Mouse (Mus musculus) right cerebral cortex, adult 18-20 months (tissue): ENCODE results near the gene Ms4a7.
"Not testable (repeated sequence)": the region's sequence is repeated elsewhere in the genome, so short reads cannot be mapped to it uniquely, and the experiment has no call there.

Experiments
- DNase-seq: peaks from one replicate; pipeline ENCODE4 v3.0.0; 2022; ENCODE audit warnings: mixed read lengths

Gene Ms4a7

DNA sequence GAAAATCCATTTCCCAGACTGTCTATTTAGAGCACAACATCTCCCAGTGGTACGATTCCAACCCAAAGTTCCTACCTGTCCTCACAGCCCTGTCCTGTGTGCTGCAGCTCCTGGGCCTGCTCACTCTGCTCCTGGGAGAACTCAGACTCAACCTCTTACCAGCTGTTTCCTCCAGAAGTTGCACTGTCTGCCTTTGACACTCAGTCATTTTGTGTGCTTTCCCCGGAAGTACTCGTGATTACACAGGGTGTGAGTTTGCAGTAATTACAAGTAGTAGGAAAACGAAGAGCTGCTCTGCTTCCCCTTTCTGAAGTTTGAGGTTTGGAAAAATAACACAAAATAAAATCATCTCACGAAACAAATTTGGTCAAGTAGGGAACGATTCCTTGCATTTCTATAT is at the start of gene Ms4a7:
Gene Ms4a7 (minus strand): TSS at position 215 of the 400 bp plus-strand sequence.
- no peak for DNase-seq

DNA sequence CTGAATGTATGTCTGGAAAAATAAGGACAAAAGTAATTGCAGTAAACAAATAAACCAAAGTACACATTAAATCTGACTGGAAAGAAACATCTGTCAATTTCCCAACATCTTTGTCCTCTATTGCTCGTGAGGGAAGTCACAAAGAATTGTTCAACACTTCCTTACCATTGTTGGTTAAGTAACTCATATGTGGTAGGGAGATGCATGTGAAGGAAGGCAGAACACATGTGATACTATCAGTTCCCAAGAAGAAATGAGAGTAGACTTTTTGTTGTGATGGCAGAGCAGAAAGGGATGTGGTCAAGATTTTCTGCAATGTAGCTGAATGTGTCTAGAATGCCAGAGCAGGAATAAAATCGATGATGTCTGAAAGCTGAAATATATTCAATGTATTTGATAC is 40.5 kb upstream of the Ms4a7 start:
- no peak for DNase-seq

DNA sequence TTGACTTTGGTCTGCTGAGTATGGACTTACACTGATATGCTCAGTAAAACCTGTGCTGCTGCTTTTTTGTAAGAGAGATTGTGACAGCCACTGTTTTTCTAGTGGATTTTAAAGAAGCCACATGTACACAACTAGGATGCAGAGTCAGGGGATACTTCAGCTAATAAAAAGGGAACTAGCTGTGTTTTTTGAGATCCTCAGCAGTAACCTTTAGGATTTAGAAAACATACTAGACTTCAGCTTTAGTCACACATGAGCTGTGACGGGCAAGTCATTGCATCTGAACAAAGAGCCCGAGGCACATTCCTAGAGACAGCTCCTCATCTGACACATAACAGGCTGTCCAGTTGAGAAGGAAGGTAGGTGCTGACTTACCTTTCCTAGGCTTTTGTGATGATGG is 39.3 kb upstream of the Ms4a7 start, which contains the start of gene Ms4a4a:
Gene Ms4a4a (plus strand): TSS at position 251 of the 400 bp plus-strand sequence.
- no peak for DNase-seq

DNA sequence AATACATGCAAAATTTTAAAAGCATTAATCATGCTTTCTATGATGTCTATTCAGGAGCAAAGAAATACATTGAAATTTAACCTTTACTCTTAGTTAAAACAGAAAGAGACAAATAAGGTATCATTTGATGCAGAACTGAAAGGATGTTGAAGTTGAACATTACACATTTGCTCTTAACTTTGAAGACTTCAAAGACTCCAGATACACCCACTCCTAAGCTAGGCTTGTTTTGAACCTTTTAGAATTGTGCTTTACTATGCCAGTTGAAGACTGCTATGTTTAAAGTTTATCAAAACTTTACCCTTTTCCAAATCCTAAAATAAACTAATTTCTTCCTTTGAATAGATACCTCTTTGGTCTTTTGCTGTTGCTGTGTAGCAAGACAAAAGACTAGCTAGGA is 35.2 kb upstream of the Ms4a7 start:
- no peak for DNase-seq

DNA sequence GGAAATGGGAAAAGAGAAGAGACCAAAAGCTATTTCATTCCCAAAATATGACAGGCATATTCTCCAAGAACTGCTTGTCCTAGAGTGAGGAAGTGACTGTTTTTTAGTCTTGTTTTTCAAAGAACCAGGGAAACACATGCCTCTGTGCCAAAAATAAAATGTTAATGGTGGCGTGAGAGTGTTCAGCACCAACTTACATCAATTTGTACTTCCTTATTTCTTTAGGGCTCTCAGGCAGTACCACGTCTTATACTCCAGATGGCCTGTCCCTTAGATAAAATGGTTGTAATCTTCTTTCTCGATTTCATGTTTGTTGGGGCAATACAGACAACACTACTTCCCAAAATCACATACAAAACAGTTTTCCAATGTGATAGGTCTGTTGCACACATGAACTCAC is 32.4 kb upstream of the Ms4a7 start:
- DNase-seq = no peak

DNA sequence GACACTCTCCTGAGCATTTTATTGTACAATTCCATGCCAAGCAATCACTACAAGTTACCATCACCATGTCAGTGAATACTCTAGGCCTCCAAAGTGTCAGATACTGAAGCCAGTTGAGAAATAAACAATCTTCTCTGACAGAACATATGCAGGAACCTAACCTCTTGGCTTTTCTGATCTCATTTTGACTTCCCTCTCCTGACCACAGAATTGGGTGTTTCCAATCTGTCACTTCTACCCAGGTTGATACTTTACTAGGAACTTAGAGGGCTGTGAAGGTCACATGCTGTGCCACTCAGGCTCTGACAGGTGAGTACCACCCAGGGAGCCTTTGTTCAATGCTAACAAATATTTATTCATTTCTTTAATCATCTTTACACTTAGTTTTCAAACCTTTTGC is 26.1 kb upstream of the Ms4a7 start:
- no peak for DNase-seq

DNA sequence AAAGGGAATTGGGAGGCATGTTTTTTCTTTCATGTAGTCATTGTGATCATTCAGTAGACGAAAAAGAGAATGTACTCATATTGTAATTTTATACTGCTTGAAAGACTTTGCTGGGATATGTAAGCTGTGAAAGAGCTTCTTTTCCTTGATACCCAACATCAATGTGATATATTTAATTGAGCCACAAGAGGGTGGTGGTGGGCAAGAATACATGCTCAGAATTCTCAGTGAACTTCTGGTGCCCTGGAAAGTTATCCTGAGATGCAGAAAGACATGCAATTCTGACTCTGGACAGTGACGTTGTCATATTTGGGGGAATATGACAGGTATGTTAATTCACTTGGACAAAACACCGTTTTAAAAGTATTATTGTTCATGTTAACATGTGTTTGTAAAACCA is 24.2 kb upstream of the Ms4a7 start:
- DNase-seq = no peak

DNA sequence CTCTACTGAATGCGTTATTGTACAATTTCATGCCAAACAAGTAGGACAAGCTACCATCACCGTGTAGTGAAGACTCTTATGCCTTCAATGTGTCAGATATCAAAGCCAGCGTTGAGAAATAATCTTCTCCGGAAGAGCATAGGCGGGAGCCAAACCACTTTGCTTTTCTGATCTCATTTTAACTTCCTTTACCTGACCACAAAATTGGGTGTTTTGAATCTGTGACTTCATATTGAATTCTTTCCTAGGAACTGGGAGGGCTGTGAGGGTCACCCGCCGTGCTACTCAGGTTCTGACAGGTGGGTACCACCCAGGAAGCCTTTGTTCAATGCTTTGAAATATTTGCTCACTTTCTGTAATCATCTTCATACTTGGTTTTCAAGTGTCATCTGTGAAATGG is 19.8 kb upstream of the Ms4a7 start:
- no peak for DNase-seq

DNA sequence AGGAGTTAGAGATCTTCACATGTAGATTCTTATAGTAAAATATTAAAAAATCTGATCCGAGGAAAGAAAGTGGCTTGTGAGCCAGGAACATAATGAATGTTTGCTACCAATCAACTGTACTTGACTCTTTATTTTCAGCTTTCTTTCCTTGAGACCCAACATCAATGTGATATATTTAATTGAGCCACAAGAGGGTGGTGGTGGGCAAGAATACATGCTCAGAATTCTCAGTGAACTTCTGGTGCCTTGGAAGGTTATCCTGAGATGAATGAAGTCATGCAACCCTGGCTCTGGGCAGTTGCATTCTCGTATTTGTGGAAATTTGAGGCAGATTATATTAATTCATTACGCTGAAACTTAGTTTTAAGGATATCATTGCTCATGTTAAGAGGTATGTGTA is 15.9 kb upstream of the Ms4a7 start:
- DNase-seq = no peak

DNA sequence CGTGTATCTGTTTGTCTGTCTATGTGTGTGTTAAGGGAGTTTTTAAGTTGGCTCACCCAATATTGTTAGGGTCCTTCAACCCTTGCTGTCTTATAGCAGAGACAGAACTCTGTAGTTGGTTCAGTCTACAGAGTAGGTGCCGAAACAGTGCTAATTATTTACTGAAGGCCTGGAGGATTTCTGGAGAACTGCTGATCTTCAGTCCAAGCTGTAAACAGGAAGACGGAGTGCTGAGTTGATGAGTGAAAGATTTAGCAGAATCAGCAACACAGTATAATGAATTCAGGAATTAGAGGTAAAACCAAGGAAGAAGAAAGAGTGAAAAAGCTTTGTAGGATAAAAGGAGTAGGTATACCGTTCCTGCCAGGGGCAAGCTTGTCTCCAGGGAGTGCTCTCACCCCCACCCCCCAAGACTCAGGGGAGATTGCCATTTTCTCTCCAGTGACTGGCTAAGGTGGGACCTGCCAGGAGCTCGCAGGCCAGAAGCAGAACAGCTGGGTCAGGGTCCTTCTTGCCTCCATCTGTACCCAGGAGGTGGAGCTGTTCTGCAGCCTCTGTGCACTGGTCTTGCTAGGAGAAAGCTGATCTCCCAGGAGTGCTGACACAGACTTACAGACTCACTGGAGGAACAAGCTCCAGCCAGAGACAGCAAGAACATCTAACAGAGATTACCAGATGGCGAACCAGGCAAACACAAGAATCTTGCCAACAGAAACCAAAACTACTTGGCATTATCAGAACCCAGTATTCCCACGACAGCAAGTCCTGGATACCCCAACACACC is 13.9 kb upstream of the Ms4a7 start:
- DNase-seq = peak; percentile 4

DNA sequence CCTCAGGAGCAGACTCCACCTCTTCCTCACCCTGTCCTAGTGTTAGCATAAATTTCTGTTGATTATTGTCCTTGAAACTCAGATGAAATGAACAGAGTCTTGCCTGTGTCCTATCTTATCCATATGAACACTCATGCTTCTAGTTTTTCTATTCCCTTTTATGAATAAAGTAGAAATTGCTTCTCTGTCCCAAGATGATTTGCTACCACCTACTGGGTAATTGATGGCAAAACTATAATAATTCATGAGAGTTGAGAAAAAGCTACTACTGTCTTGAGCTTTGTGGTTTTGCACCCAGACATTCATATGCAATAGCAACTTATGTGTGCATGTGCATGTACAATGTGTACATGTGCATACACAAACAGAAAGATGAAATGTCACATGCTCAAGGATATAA is 8.0 kb upstream of the Ms4a7 start:
- DNase-seq = no peak

DNA sequence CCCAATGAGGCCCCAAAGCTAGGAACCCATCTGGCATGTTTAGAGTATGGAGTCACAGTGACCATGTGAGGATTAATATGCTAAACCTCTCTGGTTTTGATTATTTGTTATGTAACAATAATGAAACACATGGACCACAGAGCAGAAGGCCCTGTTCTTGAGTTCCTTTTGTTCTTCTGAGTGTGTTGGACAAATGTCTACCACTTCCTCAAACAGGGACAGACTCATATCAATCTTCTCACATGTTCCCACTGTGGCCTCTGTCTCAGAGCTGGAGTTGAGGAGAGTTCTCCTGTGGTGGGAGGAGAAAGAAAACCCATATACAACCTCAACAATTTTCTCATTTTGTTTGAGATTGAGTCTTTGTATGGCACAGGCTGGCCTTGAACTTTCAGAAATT is 7.2 kb upstream of the Ms4a7 start:
- no peak for DNase-seq

DNA sequence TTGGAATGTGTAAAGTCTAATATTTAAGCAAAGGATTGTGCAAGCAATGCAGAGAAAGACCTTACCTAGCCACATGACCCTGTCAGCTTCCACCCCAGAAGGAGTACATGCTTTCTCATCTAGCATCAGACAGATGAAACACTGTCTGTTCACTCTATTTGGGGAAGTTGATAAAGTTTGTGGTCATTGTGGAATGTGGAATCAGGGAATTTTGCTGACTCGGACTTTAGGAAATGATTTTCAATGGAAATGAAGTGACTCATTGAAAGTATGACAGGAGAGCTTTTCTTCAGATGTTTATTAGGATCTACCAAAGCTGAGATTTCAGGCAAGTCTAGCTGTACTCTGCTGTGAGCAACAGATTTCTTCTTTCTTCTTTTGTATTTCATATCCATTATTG is 14.8 kb downstream of the Ms4a7 start:
- DNase-seq = no peak

DNA sequence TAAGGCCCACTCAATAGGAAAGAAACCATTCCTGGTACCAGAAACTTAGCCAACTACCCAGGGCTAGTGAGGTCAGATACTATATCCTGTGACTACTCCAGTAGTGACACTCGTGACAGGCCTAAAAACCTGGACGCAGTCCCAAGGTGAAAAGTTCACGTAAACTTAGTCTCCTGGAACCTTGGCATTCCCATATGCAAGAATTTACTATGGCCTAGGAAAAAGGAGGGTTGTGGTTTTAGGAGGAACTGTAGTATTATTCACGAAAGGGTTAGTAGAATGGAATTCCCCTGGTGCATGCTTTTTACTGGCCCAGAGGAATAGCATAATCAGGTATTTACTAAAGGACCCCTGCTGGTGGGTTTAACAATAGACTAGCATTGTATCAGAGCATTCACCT is 19.2 kb downstream of the Ms4a7 start:
- no peak for DNase-seq

DNA sequence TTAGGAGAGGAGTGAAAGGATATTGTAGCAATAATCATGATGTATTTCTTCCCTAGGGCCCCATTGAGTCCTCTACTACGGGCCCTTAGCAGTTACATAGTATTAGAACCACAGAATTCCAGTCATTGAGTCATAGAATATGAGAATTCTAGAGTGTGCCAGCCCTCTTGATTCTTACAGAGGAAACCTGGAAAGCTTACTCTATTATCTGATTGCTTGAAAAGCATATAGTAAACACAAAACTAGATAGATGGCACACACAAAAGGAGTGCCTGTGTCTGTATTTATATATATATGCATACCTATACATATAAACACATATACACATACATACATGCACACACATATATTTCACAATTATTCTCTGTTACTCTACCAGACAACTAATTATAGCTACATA is 21.6 kb downstream of the Ms4a7 start, which contains the start of gene Ms4a14:
Gene Ms4a14 (minus strand): TSS at position 101 of the 400 bp plus-strand sequence.
- DNase-seq = no peak

DNA sequence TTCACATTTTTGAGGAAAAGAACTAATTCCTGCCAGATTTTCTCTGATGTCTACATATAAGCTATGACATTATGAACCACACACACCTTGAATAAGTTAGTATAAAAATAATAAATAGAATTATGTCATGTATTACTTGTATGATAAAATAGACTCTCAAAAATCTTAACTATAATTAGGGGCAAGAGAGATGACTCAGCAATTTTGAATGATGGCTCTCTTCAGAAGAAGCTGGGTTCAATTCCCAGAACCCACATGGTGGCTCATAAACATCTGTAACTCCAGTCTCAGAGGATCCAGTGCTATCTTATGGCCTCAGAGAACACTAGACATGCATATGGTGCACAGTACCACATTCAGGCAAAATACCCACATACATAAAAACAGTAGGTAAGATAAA is 27.1 kb downstream of the Ms4a7 start:
- no peak for DNase-seq

DNA sequence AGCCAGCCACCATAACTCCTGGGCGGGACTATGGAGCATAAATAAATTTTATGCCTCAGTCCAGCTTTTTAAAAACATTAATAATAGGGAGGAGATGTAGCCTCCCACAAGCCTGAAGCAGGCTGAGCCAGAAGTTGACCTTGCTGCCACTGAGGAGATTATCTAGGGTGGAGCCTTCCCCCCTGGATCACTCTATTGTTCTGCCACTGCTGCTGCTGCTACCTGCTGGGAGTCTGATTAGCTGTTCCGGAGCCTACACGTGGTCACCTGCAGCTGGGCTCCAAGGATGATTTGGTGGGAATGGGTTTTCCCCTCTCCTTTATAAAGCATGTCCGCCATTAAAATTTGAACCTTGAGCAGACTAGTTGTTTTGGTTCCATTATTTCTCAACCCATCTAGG is 36.4 kb downstream of the Ms4a7 start:
- not testable (repeated sequence) for DNase-seq

DNA sequence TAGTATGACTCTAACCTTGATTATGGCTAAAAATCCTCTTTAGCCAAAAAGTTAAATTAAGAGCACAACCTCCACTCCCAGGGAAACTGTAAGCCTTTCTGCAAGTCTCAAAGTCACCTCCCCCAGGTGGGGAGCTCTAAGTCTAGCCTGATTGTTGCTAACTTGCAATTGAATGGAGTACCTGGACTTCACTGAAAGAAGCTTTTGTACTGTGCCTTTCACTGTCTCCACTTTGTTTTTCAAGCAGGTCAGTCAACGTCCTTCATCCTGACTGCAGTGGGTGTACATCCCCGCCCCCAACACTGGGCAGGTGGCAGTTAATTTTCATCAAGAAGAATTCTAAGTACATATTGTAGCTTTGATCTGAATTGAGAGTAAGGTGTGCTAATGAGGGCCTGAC is 37.0 kb downstream of the Ms4a7 start:
- no peak for DNase-seq

DNA sequence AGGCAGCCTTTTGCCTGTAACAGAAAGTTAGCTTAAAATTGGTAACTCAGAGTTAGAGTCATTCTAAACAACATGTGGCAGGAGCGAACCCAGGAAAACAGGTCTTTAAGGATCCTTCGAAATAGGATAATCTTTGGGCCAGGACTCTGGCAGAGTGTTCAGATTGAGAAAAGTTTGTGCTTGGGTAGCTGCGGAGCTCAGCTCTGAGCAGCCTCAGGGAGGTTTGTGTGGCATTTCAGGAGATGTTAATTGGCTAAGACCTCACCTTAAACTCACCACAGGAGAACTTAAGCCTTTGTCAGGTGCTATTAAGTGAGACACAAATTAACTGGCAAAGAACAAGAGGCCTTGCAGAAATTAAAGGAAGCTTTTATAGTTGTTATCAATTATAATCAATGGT is 42.3 kb downstream of the Ms4a7 start:
- DNase-seq = not testable (repeated sequence)

DNA sequence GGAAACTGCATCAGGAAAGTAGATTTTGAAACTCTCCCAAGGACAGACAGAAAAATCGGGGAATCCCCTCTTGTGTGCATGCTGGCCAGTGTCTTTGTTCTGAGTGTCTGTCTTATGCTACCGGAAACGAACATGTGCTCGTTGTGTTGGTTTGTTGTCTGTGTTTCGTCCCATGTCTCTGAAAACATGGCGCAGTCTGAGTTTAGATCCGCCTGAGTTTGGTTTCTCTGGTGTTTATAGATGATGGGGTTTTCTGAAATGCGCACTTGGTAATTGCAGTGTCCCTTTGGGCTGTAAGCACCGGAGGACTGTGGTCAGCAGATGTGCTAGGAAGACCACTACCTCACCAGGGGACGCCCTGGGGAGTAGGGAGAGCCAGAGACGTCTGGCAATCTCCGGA is 43.0 kb downstream of the Ms4a7 start:
- peak; percentile 0 for DNase-seq

DNA sequence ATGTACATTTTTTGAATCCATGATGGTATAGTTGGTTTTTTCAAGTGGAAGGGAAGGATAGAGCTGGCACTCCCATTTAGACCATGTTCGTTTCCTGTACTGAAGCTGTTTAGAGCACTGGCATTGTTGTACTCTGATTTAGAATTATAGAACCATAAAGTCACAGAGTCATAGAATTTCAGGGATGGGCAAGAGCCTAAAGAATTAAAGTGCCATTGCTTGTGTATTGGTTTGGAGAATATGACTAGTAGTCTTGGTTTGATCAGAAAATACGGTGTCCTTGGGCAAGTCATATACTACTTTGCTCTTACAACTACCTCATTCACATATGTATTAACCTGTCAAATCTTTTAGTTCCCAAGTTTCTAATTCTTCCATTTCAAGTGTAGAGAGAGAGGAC is 52.2 kb downstream of the Ms4a7 start, which contains the start of gene Ms4a5:
Gene Ms4a5 (minus strand): TSS at position 101 of the 400 bp plus-strand sequence.
- DNase-seq = no peak

DNA sequence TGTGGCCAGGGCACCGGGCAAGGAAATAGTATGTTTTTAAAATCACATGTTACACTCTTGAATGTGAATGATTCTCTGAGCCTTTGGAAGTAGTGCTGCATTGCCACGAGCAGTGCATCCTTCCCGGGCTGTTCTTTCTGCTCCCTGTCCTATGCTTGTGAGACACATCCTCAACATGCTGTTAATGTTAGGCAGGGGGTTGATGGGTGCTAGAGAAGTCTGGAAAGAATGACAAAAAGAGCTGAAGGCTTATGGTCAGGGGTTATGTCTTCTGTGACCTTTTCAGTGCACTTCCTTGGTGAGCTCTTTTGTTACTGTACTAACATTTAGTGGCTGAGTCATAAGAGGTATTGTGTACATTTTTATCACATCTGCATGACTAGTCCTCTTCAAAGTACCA is 55.7 kb downstream of the Ms4a7 start:
- no peak for DNase-seq

DNA sequence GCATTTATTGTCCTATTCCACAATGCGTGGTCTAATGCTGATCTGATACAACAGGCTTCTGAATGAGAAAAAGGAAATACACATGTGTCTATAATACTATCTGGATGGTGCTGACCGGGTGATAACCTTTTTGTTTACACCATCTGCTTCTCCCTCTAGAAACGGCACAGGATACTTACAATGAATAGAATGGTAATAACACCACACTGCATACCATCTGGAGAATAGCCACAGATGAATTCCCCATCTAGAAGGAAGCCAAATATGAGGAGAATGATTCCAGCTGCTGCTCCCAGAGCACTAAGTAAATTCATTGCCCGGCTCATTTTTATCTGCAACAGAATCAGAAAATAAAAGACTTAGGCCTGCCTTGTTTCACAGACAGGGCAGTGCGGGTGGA is 59.5 kb downstream of the Ms4a7 start:
- DNase-seq = no peak
